Comparison of ENCODE assay signal across 19 mouse cellular contexts in genomic region chr7:109566841-109567768, GRCm38 (mm10). TPM values are rescaled to one million over a fixed set of nuclear protein-coding genes. Genes with fewer than 3 reads are reported as not detected.
DNase-seq lines count a peak whose midpoint lies in the region; ATAC-seq lines count a peak whose summit lies in the region.
"Had no signal": no experiment of that assay in that cellular context is flagged by ENCODE, and none has a peak within 500 bp of the region (broad histone marks: within the 10 kb centered on the region; RNA-seq: fewer than 3 reads in every experiment).

No protein-coding gene starts in this region.

- H3K9me3 ChIP-seq in kidney, embryonic 15.5 days (replicated peaks), result no peaks in the 10 kb centered on the region
- no peaks in the 10 kb centered on the region for H3K9me3 ChIP-seq in midbrain, embryonic 11.5 days (ENCODE audit: control insufficient read depth, low read length)
- no peaks in the 10 kb centered on the region for H3K9me3 ChIP-seq in midbrain, embryonic 14.5 days (ENCODE audit: control insufficient read depth, low read length)
- H3K9me3 ChIP-seq: embryonic facial prominence, embryonic 15.5 days; forebrain, embryonic 12.5 days; hindbrain, embryonic 12.5 days; neural tube, embryonic 15.5 days had no signal

- H3K9ac ChIP-seq in kidney, embryonic 15.5 days, result no peak overlapping the region
- H3K9ac ChIP-seq in midbrain, embryonic 11.5 days (ENCODE audit: low read length), result no peak overlapping the region
- H3K9ac ChIP-seq in midbrain, embryonic 14.5 days (replicated peaks; ENCODE audit: low read length), result no peak overlapping the region
- H3K9ac ChIP-seq: embryonic facial prominence, embryonic 15.5 days; forebrain, embryonic 12.5 days; hindbrain, embryonic 12.5 days; neural tube, embryonic 15.5 days had no signal

- peaks cover 9% of the 10 kb centered on the region; the same call in 1 of the 2 replicates for H3K36me3 ChIP-seq in kidney, embryonic 15.5 days
- H3K36me3 ChIP-seq in midbrain, embryonic 11.5 days (ENCODE audit: control insufficient read depth, insufficient read depth, low read length), result no peaks in the 10 kb centered on the region
- H3K36me3 ChIP-seq in midbrain, embryonic 14.5 days (ENCODE audit: control insufficient read depth, insufficient read depth, low read length), result no peaks in the 10 kb centered on the region
- H3K36me3 ChIP-seq: hindbrain, embryonic 12.5 days; neural tube, embryonic 15.5 days had no signal

- no peak overlapping the region for H3K4me3 ChIP-seq in kidney, embryonic 15.5 days (replicated peaks)
- H3K4me3 ChIP-seq in midbrain, embryonic 11.5 days (ENCODE audit: low read depth, low read length), result no peak overlapping the region
- H3K4me3 ChIP-seq in midbrain, embryonic 14.5 days (replicated peaks; ENCODE audit: low read depth, low read length), result no peak overlapping the region
- H3K4me3 ChIP-seq: embryonic facial prominence, embryonic 15.5 days; forebrain, embryonic 12.5 days; hindbrain, embryonic 12.5 days; neural tube, embryonic 15.5 days had no signal

- WGBS in kidney, embryonic 15.5 days, result 67% methylated on average over 11 of the region's 11 CpGs
- 83% methylated on average over 11 of the region's 11 CpGs for WGBS in midbrain, embryonic 11.5 days
- 82% methylated on average over 11 of the region's 11 CpGs for WGBS in midbrain, embryonic 14.5 days

- H3K4me2 ChIP-seq in kidney, embryonic 15.5 days, result no peak overlapping the region
- H3K4me2 ChIP-seq in midbrain, embryonic 11.5 days, result no peak overlapping the region
- H3K4me2 ChIP-seq in midbrain, embryonic 14.5 days (ENCODE audit: low read length), result no peak overlapping the region
- H3K4me2 ChIP-seq: embryonic facial prominence, embryonic 15.5 days; forebrain, embryonic 12.5 days; hindbrain, embryonic 12.5 days; neural tube, embryonic 15.5 days had no signal

- peak; percentile 90 for DNase-seq in heart, adult 11 months
- DNase-seq in heart, adult 18-20 months, result no peak
- peak; percentile 15 to 51 for DNase-seq in kidney, adult 8-10 months
- DNase-seq in midbrain, embryonic 11.5 days (ENCODE audit: low spot score, missing footprints), result peak; percentile 59
- no peak for DNase-seq in midbrain, embryonic 14.5 days
- DNase-seq: B cell, adult 2 months; cerebellum, adult 2 months; layer of hippocampus, postnatal 36 days; left cerebral cortex, postnatal 4 days; right cerebral cortex, adult 18-20 months; spleen, adult 18-20 months; thymus, postnatal 36 days had no signal

- H3K4me1 ChIP-seq in kidney, embryonic 15.5 days, result peaks cover 22% of the 10 kb centered on the region
- no peaks in the 10 kb centered on the region for H3K4me1 ChIP-seq in midbrain, embryonic 11.5 days (ENCODE audit: control insufficient read depth, insufficient read depth, low read length)
- no peaks in the 10 kb centered on the region for H3K4me1 ChIP-seq in midbrain, embryonic 14.5 days (ENCODE audit: control insufficient read depth, insufficient read depth, low read length)
- H3K4me1 ChIP-seq: neural tube, embryonic 15.5 days had no signal

- H3K27ac ChIP-seq in kidney, embryonic 15.5 days, result no peak overlapping the region
- no peak overlapping the region for H3K27ac ChIP-seq in midbrain, embryonic 11.5 days (ENCODE audit: low read depth, low read length)
- no peak overlapping the region for H3K27ac ChIP-seq in midbrain, embryonic 14.5 days (replicated peaks; ENCODE audit: low read depth, low read length)
- H3K27ac ChIP-seq: embryonic facial prominence, embryonic 15.5 days; forebrain, embryonic 12.5 days; hindbrain, embryonic 12.5 days; neural tube, embryonic 15.5 days had no signal

- ATAC-seq in kidney, embryonic 15.5 days (replicated peaks; ENCODE audit: low FRiP score), result no peak
- no peak for ATAC-seq in midbrain, embryonic 11.5 days (ENCODE audit: low FRiP score)
- ATAC-seq in midbrain, embryonic 14.5 days (ENCODE audit: low FRiP score, low TSS enrichment), result no peak
- no peak for ATAC-seq in megakaryocyte progenitor cell, adult 5-6 weeks (replicated peaks; ENCODE audit: poor library complexity)

- H3K27me3 ChIP-seq in kidney, embryonic 15.5 days, result no peaks in the 10 kb centered on the region
- H3K27me3 ChIP-seq in midbrain, embryonic 11.5 days (ENCODE audit: control insufficient read depth, insufficient read depth, low read length), result no peaks in the 10 kb centered on the region
- no peaks in the 10 kb centered on the region for H3K27me3 ChIP-seq in midbrain, embryonic 14.5 days (ENCODE audit: control insufficient read depth, insufficient read depth, low read length)
- H3K27me3 ChIP-seq: embryonic facial prominence, embryonic 15.5 days; forebrain, embryonic 12.5 days; hindbrain, embryonic 12.5 days; neural tube, embryonic 15.5 days had no signal

RNA-seq across cellular contexts. Expression of gene Rpl27a, which starts 48.2 kb away (rescaled TPM):
- total RNA-seq in heart, adult 18-20 months (2021), result 10 to 100 TPM; 93.0 to 99.0 TPM
- polyA plus RNA-seq in kidney, embryonic 15.5 days (2015; fragmentation: Nextera tagmentation; extraction: Ambion mirVana), result 135 and 148 TPM in 2 replicates
- 116 and 127 TPM in 2 replicates for polyA plus RNA-seq in midbrain, embryonic 11.5 days (2014; fragmentation: Nextera tagmentation; extraction: Ambion mirVana)
- polyA plus RNA-seq in midbrain, embryonic 14.5 days (2014; fragmentation: Nextera tagmentation; extraction: Ambion mirVana), result 87.5 and 90.8 TPM in 2 replicates
- total RNA-seq in megakaryocyte progenitor cell, adult 5-6 weeks (2015), result 616 and 680 TPM in 2 replicates
- 869 and 1,010 TPM in 2 replicates for total RNA-seq in megakaryocyte progenitor cell, adult 5-6 weeks (2017)

RNA-seq across cellular contexts. Expression of gene Trim66, which starts 59.2 kb away (rescaled TPM):
- under 1 TPM; 0.07 to 0.23 TPM for total RNA-seq in heart, adult 18-20 months (2021)
- polyA plus RNA-seq in kidney, embryonic 15.5 days (2015; fragmentation: Nextera tagmentation; extraction: Ambion mirVana), result 0.03 TPM in 1 of 2 replicates, not detected in the other
- 0.29 and 0.40 TPM in 2 replicates for polyA plus RNA-seq in midbrain, embryonic 11.5 days (2014; fragmentation: Nextera tagmentation; extraction: Ambion mirVana)
- polyA plus RNA-seq in midbrain, embryonic 14.5 days (2014; fragmentation: Nextera tagmentation; extraction: Ambion mirVana), result 0.75 and 1.3 TPM in 2 replicates
- 0.15 and 0.22 TPM in 2 replicates for total RNA-seq in megakaryocyte progenitor cell, adult 5-6 weeks (2015)
- 0.03 TPM in 1 of 2 replicates, not detected in the other for total RNA-seq in megakaryocyte progenitor cell, adult 5-6 weeks (2017)
- total RNA-seq: megakaryocyte, adult 5-6 weeks had no signal

Comparison
In these comparisons a context has a peak if more than half of its experiments do, and no peak if none do; other contexts are left out.
1. DNase-seq: peak in heart, adult 11 months (single experiment), kidney, adult 8-10 months (2 of 2) and midbrain, embryonic 11.5 days (single experiment); none in heart, adult 18-20 months (0 of 2) and midbrain, embryonic 14.5 days (single experiment).